Mouse (Mus musculus) brain, embryonic 14.5 days (tissue): ENCODE measurements at regions not wholly inside any gene's neighbourhood (a gene's known extent, or its start where the extent isn't known, plus 50 kb on each side); places are given as distances from the start of the nearest gene placed in this dataset.

Experiments used
- CTCF ChIP-seq: fragments of 200-500 bp; IDR thresholded peaks from 2 replicates; pipeline ENCODE4 v1.5.1; 2012; ENCODE audit warnings: inconsistent platforms, mild to moderate bottlenecking, moderate library complexity, borderline replicate concordance; ENCODE audit not compliant: insufficient read depth, insufficient read length; ENCODE audit errors: extremely low read depth
- POLR2A ChIP-seq: fragments of 200-500 bp; IDR thresholded peaks from 2 replicates; pipeline ENCODE4 v1.6.1; 2012; ENCODE audit warnings: mild to moderate bottlenecking, inconsistent platforms, borderline replicate concordance; ENCODE audit not compliant: poor library complexity, insufficient read depth, insufficient read length, severe bottlenecking; ENCODE audit errors: extremely low read depth

DNA sequence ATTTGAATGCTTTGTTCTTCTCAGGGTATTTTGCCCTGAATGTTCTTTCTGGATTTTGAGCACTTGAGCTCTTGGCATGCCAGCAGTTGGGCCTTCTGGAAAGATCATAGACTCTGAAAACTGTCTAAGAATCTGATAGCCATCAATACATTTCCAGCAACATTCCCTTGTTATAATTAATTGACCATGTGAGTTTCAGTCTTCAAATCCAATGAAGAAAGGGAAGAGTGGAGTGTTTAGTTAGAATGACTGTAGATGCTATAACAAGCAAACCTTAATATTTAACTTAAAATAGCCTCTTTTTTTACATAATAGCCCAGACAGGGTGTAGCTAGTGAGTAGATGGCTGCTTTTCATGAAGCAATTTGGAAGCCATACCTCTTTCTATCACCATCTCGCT is 1268.8 kb upstream of the A1bg start:
- TF ChIP-seq CTCF (no peak), POLR2A (no peak)
